Mouse (Mus musculus) lung, embryonic 16.5 days (tissue): ENCODE results near the gene Tubgcp6. TPM values are rescaled to one million over a fixed set of nuclear protein-coding genes. Genes with fewer than 3 reads are reported as not detected.

ENCODE experiments used
- ATAC-seq: fragments of 200-750 bp; cut with Nextera tagmentation; 2 replicates; pipeline ENCODE4 v1.8.0; 2017; ENCODE audit warnings: low read depth, mild to moderate bottlenecking, moderate library complexity
- H3K27ac ChIP-seq: fragments of 300-500 bp; sonication (generic); 2 replicates; pipeline ENCODE4 v1.5.1; 2014; ENCODE audit warnings: mild to moderate bottlenecking, control low read depth, low read length
- H3K27me3 ChIP-seq: fragments of 300-500 bp; sonication (generic); 2 replicates; pipeline ENCODE4 v1.6.1; 2014; ENCODE audit warnings: low read depth, low read length, mixed read lengths; ENCODE audit not compliant: control insufficient read depth, insufficient read depth
- H3K36me3 ChIP-seq: fragments of 300-500 bp; sonication (generic); 2 replicates; pipeline ENCODE4 v1.6.1; 2014; ENCODE audit warnings: low read length; ENCODE audit not compliant: control insufficient read depth, insufficient read depth
- H3K4me1 ChIP-seq: fragments of 300-500 bp; sonication (generic); replicated peaks from 2 replicates; pipeline ENCODE4 v1.6.1; 2014; ENCODE audit warnings: low read length, mixed read lengths; ENCODE audit not compliant: control insufficient read depth, insufficient read depth
- H3K4me2 ChIP-seq: fragments of 300-500 bp; sonication (generic); 2 replicates; pipeline ENCODE4 v1.6.1; 2014; ENCODE audit warnings: low read depth, low read length, control low read depth
- H3K4me3 ChIP-seq: fragments of 300-500 bp; sonication (generic); 2 replicates; pipeline ENCODE4 v1.5.1; 2014; ENCODE audit warnings: mild to moderate bottlenecking, low read length, control low read depth
- H3K9ac ChIP-seq: fragments of 300-500 bp; sonication (generic); 2 replicates; pipeline ENCODE4 v1.6.1; 2014; ENCODE audit warnings: low read length, control low read depth
- H3K9me3 ChIP-seq: fragments of 300-500 bp; sonication (generic); 2 replicates; pipeline ENCODE4 v1.6.1; 2016; ENCODE audit warnings: low read length; ENCODE audit not compliant: control insufficient read depth
- WGBS: fragments of 180-500 bp; shearing (Covaris S2); extraction: QIAGEN DNeasy Blood & Tissue Kit; methylation state at CpG from one replicate; pipeline ENCODE4 v1.1.7; 2014; 5-methylcytosine and 5-hydroxymethylcytosine counted together
- polyA plus RNA-seq: library from polyadenylated mRNA; unstranded; fragments of >200 nt; fragmentation: Nextera tagmentation; extraction: Ambion mirVana; gene quantifications from 2 replicates; pipeline ENCODE4 v1.2.1, GENCODE M21; 2015

Tubgcp6 gene
- polyA plus RNA-seq, 1 experiment from 2014 or later, result 15.7 TPM

DNA sequence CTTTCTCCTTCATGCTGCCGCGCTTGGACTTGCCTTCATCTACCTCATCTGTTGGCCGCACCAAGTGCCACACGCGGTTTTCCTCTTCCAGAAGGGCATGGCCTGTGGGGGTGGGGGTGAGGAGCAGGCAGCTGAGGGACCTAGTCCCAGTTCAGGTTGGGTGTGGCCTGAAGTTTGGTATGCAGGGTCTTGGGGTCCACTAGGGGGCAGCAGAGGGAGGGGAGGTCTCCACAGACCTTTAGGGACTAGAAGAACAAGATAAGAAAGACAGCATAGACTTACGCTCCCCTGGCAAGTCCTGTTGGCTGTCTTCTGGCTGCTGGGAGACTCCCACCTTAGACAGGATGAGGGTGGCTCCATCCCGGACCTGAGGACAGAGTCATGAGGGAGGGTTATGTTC is 35.0 kb upstream of the Tubgcp6 start:
- 59% methylated on average over 7 of the region's 7 CpGs for whole genome bisulfite sequencing
- H3K27me3 ChIP-seq, result no peaks in the 10 kb centered on the region
- peaks cover 5% of the 10 kb centered on the region; the same call in 1 of the 2 replicates for H3K4me1 ChIP-seq
- H3K4me3 ChIP-seq, result no peak overlapping the region
- ATAC-seq, result peak; percentile 29; the same call in 1 of the 2 replicates
- no peak overlapping the region for H3K9ac ChIP-seq
- peaks cover 59% of the 10 kb centered on the region for H3K36me3 ChIP-seq
- no peaks in the 10 kb centered on the region for H3K9me3 ChIP-seq
- no peak overlapping the region for H3K4me2 ChIP-seq
- no peak overlapping the region for H3K27ac ChIP-seq

DNA sequence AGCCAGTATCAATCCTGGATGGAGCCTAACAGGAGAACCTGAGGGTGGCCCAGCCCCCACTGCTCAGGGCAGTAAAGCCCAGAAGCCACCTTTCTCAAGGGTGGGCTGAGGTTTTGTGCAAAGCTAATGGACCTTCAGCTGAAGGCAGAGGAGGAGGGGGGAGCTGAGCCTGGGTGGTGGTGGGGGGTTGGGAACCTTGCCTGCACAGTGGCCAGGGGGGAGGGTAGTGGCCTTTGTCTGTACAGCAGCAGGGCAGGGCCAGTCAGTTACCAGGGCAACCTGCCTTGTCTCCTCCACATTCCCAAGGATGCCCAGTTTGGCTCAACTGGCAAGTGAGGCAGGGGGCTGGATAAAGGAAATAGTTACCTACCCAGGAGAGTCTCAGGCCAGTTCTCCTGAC is 29.4 kb upstream of the Tubgcp6 start:
- no peak for ATAC-seq
- H3K4me2 ChIP-seq, result no peak overlapping the region
- no peak overlapping the region for H3K4me3 ChIP-seq
- no peak overlapping the region for H3K27ac ChIP-seq
- peaks cover 20% of the 10 kb centered on the region for H3K36me3 ChIP-seq
- peaks cover 23% of the 10 kb centered on the region for H3K27me3 ChIP-seq
- no peak overlapping the region for H3K9ac ChIP-seq
- H3K4me1 ChIP-seq, result peaks cover 17% of the 10 kb centered on the region
- no peaks in the 10 kb centered on the region for H3K9me3 ChIP-seq

DNA sequence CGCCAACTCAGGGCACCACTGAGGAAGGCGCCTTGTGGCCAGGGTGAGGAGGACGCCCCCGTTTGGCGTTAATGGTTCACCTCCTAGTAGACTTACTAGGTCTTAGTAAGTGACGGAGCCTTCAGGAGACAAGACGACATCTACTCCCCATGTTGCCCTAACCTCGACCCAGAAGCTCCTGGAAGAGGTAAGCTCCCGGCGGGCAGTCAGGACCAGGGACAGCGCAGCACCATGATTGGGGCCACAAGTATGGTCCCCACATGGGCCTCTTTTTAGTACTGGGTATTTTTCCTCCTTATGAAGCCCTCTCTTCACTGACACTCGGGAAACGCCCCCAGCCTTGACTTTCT is 27.1 kb upstream of the Tubgcp6 start:
- Histone ChIP-seq H3K27me3 (peaks cover 39% of the 10 kb centered on the region), H3K27ac (no peak overlapping the region; the same call in 1 of the 2 replicates), H3K4me1 (peaks cover 27% of the 10 kb centered on the region), H3K9me3 (no peaks in the 10 kb centered on the region), H3K36me3 (no peaks in the 10 kb centered on the region; the same call in 1 of the 2 replicates), H3K4me2 (peak overlapping the region; percentile 95), H3K9ac (peak overlapping the region; percentile 34; the same call in 1 of the 2 replicates), H3K4me3 (peak overlapping the region; percentile 74)
- peak; percentile 18; the same call in 1 of the 2 replicates for ATAC-seq
- WGBS, result 4% methylated on average over 13 of the region's 13 CpGs

DNA sequence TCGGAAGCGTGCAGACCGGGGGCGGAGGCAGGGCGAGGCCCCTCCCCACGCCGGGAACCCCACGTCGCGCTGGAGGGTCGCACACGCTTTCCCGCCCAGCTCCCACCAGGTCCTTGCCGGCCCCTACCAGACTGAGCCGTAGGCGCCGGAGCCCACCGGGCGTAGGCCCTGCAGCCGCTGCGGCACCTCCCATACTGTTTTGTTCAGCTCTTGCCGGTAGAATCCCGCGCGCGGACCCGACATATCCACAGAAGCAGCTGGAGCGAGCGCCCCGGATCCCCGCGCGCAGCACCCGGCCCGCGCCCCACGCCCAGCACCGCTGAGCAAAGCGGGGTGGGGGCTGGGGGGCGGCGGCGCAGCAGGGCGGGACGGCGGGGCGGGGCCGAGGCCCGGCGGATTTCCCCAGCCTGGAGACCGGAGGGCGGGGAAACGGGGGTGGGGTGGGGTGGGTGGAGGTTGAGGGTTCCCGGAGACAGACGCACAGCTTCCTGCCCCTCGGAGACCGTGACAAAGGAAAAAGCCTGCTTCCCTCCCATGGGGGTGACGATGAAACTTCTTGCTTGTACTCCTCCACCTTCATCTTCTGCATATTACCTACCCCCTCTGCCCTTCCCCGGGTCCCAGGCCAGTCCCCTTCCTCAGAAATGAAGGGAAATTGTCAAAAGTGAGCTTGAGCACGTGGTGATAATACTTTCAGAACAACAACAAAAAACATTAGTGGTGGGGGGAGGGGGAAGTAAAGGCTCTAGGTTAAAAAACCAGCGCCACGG is 26.5 kb upstream of the Tubgcp6 start, which contains the start of gene Mapk11:
Gene Mapk11 (minus strand): TSS at position 358 of the 770 bp plus-strand sequence.
- peaks cover 40% of the 10 kb centered on the region for H3K27me3 ChIP-seq
- H3K4me1 ChIP-seq, result peaks cover 27% of the 10 kb centered on the region
- peak within 1 kb of the TSS; percentile 95 for H3K4me2 ChIP-seq
- WGBS, result under 1% methylated on average over 49 of the region's 61 CpGs
- H3K9ac ChIP-seq, result peak within 1 kb of the TSS; percentile 78
- peak within 1 kb of the TSS; percentile 52 for H3K27ac ChIP-seq
- ATAC-seq, result peak; percentile 73
- no peaks in the 10 kb centered on the region for H3K9me3 ChIP-seq
- H3K36me3 ChIP-seq, result no peaks in the 10 kb centered on the region; the same call in 1 of the 2 replicates
- H3K4me3 ChIP-seq, result peak within 1 kb of the TSS; percentile 74

DNA sequence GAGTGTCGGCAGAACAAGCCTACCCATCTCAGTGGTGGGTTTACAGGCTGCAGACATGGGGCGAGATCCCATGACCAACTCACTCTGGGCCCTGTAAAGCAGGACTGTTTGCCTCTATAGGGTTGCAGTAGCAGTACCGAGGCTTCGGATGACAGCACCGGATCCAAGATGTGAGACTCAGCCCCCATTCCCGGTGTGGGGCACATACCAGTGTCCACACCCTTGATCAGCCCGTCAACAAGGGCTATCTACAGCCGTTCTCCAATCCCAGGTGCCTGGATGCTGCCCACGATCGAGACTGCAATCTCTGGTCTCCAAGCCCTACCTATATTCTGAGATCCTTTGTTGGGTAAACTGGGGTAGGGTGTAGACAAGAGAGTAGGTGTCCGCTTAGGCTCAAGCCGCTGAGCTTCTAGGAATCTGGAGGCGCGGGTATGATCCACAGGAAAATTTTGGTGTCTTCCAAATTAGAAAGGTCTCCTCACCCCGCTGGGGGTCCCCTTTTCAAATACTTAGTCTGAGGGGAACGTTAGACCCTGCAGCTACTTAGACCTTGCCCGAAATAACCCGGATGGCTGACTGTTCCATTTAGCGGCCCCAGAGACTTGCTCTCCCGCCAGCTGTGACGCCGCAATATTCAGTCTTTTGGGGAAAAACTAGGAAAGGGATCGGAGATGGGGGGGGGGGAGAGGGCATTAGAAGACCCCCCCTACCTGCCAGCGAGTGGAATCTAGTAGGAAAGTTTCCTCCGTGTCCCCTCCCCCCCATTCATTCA is 25.8 kb upstream of the Tubgcp6 start:
- peaks cover 27% of the 10 kb centered on the region for H3K4me1 ChIP-seq
- H3K27me3 ChIP-seq, result peaks cover 40% of the 10 kb centered on the region
- no peaks in the 10 kb centered on the region for H3K36me3 ChIP-seq
- H3K4me3 ChIP-seq, result peak overlapping the region; percentile 74
- no peaks in the 10 kb centered on the region for H3K9me3 ChIP-seq
- ATAC-seq, result no peak
- peak overlapping the region; percentile 78 for H3K9ac ChIP-seq
- H3K4me2 ChIP-seq, result peak overlapping the region; percentile 95
- 6% methylated on average over 25 of the region's 25 CpGs for WGBS
- no peak overlapping the region for H3K27ac ChIP-seq

DNA sequence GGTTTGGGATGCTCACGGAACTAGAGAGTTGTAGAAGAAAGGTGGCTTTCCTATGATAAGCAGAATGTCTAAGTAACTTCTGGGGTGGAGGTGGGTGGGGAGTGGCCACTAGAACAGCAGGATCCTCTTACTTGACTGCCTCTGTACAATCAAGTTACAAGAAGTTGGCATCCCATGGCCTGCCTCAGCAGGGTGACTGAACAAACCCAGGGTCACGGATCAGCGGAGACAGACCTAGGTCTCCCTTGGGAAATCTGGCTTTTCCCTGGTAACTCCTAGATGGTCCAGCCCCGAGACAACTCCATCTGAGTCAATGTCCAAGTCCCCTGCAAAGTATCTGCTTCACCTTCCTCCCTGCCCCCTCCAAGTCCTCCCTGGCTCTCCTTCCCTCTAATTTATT is 25.0 kb upstream of the Tubgcp6 start:
- Histone ChIP-seq H3K4me1 (peaks cover 27% of the 10 kb centered on the region), H3K27ac (no peak overlapping the region), H3K9me3 (no peaks in the 10 kb centered on the region), H3K36me3 (no peaks in the 10 kb centered on the region), H3K9ac (no peak overlapping the region), H3K27me3 (peaks cover 40% of the 10 kb centered on the region), H3K4me3 (no peak overlapping the region), H3K4me2 (peak overlapping the region; percentile 95; the same call in 1 of the 2 replicates)
- WGBS, result 74% methylated on average over 4 of the region's 4 CpGs
- ATAC-seq, result no peak

DNA sequence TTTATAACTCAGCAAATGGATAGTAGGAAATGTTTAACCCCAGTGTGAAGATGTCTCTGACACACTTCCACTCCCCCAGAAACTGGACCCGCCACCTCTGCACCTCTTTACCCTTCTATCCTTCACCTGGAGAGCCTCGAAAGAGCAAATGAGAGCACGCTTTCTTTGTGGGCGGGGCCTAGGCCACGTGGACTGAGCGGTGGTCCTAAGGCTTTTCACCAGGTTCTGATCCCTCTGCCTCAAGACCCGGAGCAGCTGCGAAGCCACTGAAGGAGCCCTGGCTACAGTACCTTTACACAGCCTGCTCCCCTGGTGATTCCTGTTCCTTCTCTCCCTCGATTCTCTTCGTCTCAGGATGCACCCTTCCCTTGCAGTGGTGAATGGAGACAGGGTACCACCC is 24.5 kb upstream of the Tubgcp6 start:
- Histone ChIP-seq H3K36me3 (no peaks in the 10 kb centered on the region), H3K4me1 (peaks cover 27% of the 10 kb centered on the region), H3K27ac (no peak overlapping the region), H3K27me3 (peaks cover 40% of the 10 kb centered on the region), H3K4me2 (peak overlapping the region; percentile 49), H3K9me3 (no peaks in the 10 kb centered on the region), H3K9ac (no peak overlapping the region; the same call in 1 of the 2 replicates), H3K4me3 (no peak overlapping the region)
- ATAC-seq, result no peak
- 13% methylated on average over 10 of the region's 10 CpGs for WGBS

DNA sequence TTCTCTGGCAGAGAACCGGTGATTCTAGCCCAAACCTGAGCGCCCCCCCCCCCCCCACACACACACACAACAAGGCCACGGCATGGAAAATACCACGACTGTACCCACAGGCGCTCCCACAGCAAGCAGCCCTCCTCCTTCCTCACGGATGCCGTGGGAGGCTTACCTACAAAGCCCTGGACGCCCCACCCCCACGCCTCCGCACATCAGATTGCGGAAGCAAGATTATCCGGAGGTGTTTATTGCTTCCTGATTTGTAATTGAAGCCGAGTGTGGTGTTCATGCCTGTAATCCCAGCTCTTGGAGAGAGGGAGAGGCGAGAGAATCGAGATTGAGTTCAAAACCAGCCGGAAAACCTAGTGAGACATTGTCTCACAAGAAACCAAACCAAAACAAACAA is 24.1 kb upstream of the Tubgcp6 start:
- Histone ChIP-seq H3K9me3 (no peaks in the 10 kb centered on the region), H3K4me1 (peaks cover 27% of the 10 kb centered on the region), H3K36me3 (no peaks in the 10 kb centered on the region), H3K27ac (no peak overlapping the region), H3K4me3 (peak overlapping the region; percentile 19), H3K4me2 (peak overlapping the region; percentile 49), H3K27me3 (peaks cover 40% of the 10 kb centered on the region), H3K9ac (no peak overlapping the region; the same call in 1 of the 2 replicates)
- no peak for ATAC-seq
- 7% methylated on average over 16 of the region's 16 CpGs for WGBS

DNA sequence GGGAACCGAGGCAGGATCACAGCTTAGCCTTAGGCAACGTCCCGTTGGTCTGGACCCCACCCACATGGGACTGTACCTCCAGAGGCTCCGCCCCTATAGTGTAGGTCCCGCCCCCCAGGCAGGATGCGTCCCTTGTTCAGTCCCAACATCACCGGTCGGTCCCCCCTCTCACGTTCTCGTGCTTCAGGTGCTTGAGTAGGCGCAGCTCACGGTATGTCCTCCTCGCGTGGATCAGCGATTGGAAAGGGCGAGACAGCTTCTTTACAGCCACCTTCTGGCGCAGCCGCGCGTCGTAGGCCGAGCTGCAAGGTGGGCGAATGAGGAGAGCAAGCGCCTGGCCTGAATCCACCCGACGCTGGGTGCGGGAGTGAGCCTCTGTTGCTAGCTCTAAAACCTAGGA is 23.6 kb upstream of the Tubgcp6 start:
- ATAC-seq, result no peak; the same call in 1 of the 2 replicates
- Histone ChIP-seq H3K9me3 (no peaks in the 10 kb centered on the region), H3K4me1 (peaks cover 27% of the 10 kb centered on the region), H3K4me3 (peak overlapping the region; percentile 19), H3K27ac (no peak overlapping the region), H3K36me3 (no peaks in the 10 kb centered on the region), H3K27me3 (peaks cover 44% of the 10 kb centered on the region), H3K9ac (no peak overlapping the region), H3K4me2 (peak overlapping the region; percentile 49)
- 2% methylated on average over 27 of the region's 27 CpGs for WGBS
